Mouse (Mus musculus) left cerebral cortex, postnatal 36 days (tissue): ENCODE results near the gene Aqp7. TPM values are rescaled to one million over a fixed set of nuclear protein-coding genes. Genes with fewer than 3 reads are reported as not detected.
"Not testable (repeated sequence)": the region's sequence is repeated elsewhere in the genome, so short reads cannot be mapped to it uniquely, and the experiment has no call there.

Source experiments
- DNase-seq, 2 experiments: peaks; one replicate each; pipeline ENCODE4 v3.0.0; 2021 to 2022; ENCODE audit warnings: low spot score in 2 of 2, mixed read lengths in 1 of 2
- intact Hi-C: fragments of 180-260 bp; cut with DNase I; formaldehyde crosslinking; loops from one replicate; pipeline ENCODE4 v1.15.1; 2025
- total RNA-seq, 2 experiments: library from RNA; stranded (reverse); gene quantifications; 2 replicates each; pipeline ENCODE4 v1.2.3; 2021

Gene Aqp7
- total RNA-seq, result not detected

DNA sequence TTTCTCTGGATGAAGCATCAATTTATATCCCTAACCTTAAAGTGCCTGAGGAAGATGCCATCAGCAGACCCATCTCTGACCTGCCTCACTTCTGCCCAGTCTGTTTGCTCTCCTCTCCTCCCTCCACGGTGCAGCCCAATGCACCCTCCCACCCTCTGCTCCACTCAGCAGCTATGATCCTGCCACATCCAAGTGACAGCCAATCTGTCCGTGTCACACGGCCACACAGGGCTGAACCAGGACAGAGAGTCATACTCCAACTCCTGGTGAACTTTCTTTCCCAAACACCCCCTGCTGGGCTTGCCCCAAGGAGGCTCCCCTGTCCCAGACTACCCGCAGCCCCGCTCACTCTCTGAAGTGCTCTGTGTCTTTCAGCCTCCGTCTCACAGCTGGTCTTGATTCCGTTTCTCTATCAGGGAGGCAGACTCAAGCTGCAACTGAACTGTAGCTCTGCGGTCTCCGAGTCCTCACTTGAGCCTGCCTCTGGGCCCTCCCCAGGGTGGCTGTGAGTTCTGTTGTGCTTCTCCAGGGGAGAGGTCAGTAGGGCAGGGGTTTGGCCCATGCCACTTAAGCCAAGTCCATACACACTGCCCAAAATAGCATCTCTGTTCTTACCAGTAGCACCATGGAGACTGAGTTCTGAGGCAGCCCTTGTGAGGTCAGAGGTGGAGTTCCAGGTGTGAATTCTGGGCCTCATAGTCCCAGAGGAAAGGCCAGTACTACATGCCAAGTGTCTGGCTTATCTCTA, at the start of gene Aqp7:
TSS of gene Aqp7 (minus strand) at position 616 of the 748 bp plus-strand sequence.
- intact Hi-C loops, result no loop called here
- no peak for DNase-seq

DNA sequence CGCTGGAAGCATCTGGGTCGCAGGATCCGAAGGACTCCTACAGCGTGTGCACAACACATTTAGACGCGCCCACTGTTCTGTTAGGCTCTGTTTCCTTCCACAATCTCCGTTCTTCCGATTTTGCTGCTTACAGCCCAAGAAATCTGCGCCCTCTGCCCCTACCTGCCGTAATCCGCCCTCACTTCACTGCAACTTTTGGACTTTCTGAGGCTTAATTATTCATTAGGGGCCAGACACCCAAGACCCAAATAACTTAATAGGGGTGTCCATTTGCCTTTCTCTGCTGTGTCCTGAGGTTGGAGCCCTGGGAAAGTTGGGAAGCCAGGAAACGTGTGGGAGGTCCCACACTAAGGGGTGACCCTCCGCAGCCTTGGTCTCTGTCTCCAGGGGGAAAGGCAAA, 49.4 kb upstream of the Aqp7 start:
- DNase-seq, result no peak

DNA sequence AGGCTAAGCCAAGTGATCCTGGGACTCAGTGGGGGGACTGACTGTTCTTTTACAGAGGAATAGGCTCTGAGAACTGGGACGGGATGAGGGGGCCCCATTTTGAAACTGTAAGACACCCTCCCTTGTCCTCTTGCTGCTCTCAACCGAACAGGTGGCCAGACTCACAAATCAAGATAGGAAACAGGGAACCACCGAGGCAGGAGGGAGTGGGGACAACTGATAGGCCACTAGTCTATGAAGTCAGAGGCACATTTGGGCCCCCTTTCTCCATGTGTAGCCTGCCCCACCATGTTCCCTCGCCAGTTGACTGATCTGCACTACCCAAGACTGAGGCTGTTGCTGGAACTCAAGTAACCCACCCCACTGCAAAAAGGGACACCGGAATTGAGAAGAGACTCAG, 48.9 kb upstream of the Aqp7 start:
- DNase-seq, result no peak
- intact Hi-C loops, result no loop called here

More for the DNA sequence above, 49.4 kb upstream of the Aqp7 start:
- intact Hi-C loops, result no loop called here

DNA sequence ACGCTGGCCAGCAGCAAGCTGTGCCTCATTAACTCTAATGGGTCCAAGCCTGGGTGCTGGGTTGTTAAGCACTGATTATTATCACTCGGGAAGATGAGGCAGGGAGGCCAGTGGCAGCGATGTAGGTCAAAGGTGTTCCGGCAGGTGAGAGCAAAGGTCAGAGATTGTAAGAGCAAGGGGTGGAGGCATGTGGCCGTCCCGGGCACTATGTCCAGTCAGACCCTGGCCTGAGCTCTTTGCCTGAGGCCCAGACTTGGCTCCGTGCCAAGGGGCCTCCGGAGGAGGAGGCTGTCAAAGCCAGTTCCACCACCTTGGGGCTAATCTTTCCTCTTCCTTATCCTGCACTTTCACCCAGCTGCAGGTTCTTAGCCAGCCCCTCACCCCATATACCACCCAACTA, 48.2 kb upstream of the Aqp7 start:
- no peak for DNase-seq
- intact Hi-C loops, result no loop called here

DNA sequence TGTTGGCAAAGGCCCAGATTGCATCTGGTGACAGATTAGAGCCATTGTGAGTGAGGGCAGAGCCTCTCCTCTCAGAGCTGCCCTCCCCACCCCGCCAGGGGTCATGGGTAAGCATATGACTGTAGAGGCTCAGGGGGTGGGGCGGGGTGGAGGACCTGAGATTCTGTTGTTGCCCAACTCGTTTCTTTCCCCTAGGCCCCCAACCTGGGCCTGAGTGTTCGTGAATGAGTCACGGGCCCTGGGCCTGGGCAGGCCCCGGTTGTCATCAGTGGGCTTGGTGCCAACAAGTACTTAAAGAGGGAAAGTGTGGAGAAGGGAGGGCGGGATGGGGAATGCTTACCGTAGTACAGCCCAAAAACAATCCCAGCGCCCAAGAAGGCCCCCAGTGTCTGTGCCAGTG, 46.4 kb upstream of the Aqp7 start:
- intact Hi-C loops, result no loop called here
- DNase-seq, result no peak

DNA sequence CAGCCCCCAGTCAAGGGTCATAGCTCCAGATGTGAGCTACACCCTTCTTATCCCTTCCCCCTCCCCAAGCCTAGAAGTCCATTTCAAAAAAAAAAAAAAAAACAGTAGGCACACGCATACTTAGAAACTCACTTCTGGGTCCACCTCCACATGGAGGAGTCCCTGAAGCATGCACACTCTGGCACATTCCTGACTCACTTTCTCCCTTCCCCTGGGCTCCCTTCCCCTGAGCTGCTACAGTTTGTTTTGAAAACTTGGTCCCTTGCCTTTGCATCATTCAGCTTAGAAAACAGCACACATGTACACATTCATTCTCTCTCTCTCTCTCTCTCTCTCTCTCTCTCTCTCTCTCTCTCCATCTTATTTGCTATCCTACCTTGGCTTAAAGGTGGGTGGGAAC, 45.0 kb upstream of the Aqp7 start:
- intact Hi-C loops, result no loop called here
- no peak for DNase-seq

DNA sequence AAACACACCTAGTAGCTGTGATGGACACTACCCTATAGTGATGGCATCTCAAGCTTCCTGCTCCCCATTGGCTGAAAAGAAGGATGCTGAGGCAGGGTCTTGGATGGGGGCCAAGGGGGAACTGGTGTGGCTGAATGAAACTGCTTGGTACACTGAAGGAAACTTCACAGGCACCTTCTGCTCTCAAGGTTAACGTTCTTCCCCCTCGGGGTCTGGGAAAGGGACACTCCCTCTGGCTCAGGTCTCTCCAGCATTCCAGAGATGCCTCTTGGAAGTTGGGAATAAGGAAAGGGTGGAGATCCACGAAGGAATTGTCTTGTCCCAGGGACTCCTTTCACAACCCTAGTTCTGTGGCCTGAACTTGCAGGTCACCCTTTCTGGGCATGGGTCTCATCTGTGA, 43.5 kb upstream of the Aqp7 start:
- no peak for DNase-seq

DNA sequence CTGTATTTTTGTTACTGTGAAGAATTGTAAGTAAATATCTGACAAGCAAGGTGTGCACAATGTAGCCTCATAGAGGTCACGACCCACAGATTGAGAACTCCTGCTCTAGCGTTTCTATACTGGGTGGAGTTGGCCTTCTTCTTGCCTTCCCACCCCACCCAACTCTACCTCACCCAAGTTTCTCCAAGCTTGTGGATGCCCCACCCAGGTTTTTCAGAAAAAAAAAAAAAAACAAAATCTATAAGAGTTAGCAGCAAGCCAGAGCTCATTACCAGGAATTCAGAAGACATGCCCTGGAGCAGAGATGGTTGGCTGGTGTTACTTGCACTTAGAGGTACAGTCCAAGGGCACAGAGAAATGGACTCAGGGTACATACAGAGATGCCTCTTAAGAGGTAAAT, 41.8 kb upstream of the Aqp7 start:
- intact Hi-C loops, result no loop called here
- no peak for DNase-seq

More for the DNA sequence above, 43.5 kb upstream of the Aqp7 start:
- intact Hi-C loops, result no loop called here

DNA sequence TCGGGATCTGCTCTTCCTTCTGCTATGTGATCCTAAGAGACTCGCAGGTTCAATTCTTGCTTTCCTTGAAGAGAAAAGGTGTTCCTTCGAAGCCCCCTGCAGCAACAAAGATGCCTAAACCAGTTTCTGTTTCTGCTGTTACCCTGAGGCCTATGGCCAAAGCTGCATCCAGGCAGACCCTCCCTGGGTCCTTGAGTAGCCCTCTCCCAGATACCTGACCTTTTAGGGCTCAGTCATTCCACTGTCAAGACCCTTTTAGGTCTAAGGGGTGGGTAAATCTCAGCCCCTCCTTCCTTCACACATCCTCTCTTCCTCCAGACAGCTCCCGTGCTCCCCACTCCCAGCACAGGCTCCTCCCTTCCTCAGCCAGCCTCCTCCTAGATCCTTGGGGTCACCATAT, 41.2 kb upstream of the Aqp7 start:
- intact Hi-C loops, result no loop called here
- DNase-seq, result no peak

DNA sequence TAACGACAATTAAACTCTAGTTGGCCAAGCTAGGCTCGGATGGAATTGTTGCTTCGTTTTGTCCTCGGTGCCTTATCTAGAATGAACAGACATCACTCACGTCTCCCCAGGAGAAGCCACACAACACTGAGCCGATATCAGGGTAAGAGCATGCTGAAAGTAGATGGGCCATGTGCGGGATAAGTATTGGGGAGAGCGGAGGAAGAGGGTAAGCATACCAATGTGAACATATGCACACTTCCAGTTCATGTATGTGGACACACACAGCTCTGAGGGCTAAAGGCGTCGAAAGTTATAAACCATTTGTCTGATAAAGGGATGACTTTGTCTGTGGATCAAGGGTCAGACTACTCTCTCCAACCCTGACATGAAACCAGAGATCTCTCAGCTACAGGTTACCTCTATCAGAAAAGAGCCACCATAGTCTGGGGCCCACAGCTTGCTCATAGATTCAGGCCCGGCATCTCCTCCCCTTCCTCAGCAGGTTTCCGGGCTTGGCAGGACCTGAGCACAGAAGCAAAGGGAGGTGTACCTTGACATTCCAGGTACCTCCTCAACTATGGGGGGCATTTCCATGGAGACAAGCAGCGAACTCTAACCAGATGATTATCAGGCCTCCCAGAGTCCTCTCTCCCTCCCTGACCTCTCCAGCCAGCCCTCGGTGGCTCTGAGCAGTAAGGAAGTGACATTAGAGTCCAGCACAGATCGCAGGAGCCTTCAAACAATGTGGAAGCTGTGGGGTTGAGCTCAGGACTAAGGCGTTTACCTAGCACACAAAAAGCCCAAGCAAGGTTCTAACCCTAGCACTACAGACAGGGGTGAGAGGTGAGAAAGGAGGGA, 39.7 kb upstream of the Aqp7 start:
- no peak for DNase-seq
- intact Hi-C loops, result no loop called here

DNA sequence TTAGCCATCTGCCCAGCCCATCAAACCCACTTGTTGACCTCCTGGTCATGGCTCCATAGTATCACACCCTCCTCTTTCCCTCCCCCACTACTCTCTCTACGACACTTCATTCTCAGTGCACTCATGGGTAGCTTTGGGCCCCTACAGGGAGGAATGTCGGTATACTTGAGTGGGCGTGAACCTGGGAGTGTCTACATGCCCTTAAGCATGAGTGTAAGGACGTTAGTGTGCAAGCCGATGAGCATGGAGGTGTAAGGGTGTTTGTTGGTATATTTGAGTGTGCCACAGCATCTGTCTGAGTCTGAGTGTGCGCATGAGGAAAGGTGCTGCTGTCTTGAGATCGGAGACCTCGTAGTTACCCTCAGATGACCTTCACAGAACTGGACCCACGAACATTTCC, 39.0 kb upstream of the Aqp7 start:
- no peak for DNase-seq
- intact Hi-C loops, result no loop called here

DNA sequence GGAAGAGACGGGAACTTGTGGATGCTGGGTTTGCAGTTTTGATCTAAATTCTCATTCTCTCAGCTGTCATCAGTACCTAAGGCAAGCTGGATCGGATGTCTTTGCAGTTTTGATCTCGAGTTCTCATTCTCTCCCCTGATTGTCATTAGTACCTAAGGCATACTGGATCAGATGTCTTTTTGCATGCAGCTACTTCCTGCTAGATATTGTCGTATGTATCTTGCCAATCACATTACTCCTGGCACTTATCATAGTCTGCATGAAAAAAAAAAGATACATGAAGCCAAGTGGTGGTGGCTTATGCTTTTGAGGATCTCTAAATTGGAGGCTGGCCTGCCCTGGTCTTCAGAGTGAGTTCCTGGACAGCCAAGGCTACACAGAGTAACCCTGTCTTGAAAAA, 36.9 kb upstream of the Aqp7 start:
- no peak for DNase-seq
- intact Hi-C loops, result no loop called here

DNA sequence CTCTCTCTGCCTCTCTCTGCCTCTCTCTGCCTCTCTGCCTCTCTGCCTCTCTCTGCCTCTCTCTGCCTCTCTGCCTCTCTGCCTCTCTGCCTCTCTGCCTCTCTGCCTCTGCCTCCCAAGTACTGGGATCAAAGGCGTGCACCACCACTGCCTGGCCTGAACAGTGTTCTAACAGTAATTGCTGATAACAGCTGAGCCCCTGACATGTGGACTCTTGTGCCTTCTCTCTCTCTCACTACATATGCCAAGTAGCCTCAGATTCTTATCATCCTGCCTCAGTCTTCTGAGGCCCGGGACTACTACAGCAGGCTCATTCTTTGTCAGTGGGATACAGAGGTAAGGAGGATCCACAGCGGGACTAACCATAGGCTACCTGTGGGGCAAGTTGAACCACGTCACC, 34.9 kb upstream of the Aqp7 start:
- intact Hi-C loops, DNase-seq: not testable (repeated sequence)

DNA sequence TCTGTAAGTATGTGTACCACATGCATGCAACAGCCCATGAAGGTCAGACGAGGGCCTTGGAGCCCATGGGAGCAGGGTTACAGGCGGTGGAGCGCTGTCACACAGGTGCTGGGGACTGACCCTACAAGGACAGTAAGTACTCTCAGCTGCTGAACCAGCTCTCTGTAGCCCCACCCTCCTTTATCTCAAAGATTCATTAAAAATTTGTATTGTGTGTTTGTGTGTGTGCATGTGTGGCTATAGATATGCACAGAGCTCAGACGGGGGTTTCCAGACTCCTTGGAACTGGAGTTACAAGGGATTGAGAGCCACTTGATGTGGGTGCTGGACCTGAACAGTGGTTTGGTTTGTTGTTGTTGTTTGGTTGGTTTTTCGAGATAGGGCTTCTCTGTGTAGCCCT, 33.8 kb upstream of the Aqp7 start:
- intact Hi-C loops, result no loop called here
- no peak for DNase-seq

DNA sequence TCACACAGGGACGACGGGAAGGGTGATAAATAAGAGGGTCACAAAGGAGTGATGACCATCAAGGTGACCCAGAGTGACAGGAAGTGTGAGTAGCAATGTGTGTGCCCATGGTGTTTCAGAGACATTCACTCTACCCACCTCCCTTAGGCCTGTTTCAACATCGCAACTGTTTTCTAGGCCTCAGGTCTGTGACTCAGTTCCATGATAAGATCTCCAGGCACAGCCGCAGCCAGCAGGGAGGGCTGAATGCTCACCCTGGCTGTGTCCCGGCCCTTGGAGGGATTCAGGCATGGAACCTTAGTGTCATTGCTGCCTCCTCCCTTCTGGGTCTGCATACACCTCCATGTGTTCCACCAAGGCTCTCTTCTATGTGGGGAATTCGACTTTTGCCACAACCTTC, 30.8 kb upstream of the Aqp7 start:
- intact Hi-C loops, result no loop called here
- DNase-seq, result no peak

DNA sequence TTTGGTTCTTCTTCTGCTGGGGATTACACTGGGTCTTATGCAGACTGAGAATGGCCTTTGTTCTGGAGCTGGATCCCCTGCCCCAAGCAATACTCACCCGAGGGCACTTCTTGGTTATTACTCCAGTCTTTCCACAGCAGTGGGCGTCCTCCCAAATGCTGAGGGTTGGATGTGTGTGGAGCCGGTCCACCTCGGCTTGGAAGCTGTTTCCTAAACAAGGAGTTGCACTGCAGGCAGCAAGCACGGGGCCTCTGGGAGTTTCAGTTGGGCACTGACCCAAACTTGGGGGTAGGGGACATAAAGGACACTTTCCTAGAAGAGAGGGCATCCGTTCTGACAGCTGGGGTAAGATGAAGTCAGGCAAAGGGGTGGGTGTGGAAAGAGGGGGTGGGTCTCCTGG, 26.5 kb upstream of the Aqp7 start:
- DNase-seq, result no peak
- intact Hi-C loops, result no loop called here

DNA sequence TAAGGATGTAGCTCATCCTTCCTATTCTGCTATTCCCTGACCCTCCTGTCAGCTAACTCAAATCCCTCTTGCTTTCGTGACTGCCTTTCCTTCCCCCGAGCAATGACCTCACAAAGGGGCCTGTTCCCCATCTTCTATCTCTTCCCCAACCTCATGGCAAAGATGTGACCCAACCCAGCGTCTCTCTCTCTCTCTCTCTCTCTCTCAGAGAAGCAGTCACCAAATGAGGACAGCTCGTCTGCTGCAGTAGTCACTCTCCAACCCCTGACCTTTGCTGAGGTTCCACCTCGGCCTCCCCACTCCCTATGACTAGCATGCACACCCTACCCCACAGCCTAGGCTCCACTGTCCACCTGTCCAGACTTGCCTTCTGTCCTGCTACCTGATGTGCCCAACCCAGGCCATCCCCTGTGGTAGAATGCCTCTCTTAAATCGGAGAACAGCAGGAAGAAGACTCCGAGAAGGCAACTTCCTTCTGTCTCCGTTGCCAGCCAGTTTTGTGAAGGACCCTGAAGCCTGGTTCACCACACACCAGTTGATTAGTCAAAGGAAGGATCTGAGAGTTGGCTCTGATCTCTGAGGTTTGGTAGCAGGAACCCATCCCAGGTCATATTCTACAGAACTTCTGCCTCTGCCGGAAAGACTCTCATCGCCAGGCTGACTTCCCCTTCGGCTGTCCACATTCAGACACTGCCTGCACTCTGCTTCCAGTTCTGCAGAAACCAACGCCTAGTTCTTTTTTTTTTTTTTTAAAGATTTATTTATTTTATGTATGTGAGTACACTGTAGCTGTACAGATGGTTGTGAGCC, 25.3 kb upstream of the Aqp7 start:
- intact Hi-C loops, result no loop called here
- DNase-seq, result no peak

DNA sequence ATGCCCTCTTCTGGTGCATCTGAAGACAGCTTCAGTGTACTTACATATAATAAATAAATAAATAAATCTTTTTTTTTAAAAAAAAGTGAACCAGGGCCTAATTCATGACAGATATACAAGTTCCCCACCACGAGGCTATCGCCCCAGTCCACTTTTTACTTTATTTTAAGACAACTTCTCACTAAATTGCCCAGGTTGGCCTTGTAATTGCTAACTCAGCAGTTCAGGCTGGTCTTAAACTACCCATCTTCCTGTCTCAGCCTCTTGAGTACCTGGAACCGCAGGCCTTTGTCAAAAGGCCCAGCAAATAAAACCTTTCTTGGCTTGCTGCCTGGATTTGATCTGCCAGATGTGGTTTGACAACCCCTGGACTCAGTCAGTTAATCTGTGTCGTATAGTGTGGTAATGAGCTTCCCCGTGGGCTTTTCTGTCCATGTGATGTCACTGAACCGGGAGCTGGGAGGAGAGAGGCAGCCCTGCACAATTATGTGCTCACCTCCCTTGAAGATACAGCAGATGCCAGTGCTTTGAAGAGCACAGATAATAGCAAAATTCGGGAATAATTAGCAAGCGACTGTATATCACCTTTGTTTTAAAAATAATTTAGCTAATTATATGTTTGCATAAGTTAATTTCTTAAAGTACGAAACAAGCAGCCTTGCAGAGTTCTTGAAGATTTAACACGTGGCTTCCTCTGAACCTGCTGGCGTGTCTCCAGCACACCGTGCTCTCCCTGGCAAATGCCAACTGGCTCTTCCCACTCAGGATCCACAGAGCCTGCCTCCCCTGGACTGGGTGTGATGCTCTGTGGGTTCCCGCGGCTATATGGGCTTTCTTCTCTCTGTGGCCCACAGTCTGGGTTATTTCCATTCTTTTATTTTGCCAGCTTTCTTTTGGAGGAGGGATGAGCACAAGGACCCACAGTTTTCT, 23.8 kb upstream of the Aqp7 start:
- intact Hi-C loops, result no loop called here
- no peak for DNase-seq

DNA sequence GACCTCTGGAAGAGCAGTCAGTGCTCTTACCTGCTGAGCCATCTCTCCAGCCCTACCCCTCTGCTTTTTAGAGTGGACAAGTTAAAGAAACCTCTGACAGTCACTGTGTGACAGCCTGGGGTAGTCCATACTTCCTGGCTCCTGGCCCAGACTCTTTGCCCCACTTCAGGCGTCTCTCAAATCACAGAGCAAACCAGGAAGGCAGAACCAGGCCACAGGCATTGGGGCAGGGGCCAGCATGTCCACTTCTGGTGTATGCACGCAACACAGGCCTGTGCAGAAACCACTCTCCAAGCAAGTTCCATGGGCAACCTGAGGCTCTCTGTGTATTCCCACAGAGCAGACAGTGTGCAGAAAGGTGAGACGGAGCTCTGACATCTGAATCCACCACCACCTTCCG, 17.3 kb upstream of the Aqp7 start:
- intact Hi-C loops, result no loop called here
- DNase-seq, result no peak
